Mouse (Mus musculus) adrenal gland, adult 2 months (tissue): ENCODE measurements around the gene Galnt12. TPM values are rescaled to one million over a fixed set of nuclear protein-coding genes. Genes with fewer than 3 reads are reported as not detected.

Source experiments
- DNase-seq: peaks from one replicate; pipeline ENCODE4 v3.0.0; 2021
- polyA plus RNA-seq: library from polyadenylated mRNA; depleted of rRNA; stranded (reverse); fragments of >200 nt; gene quantifications from 2 replicates; pipeline ENCODE4 v1.2.3, GENCODE M21; 2012
- total RNA-seq, 2 experiments: library from RNA; stranded (reverse); gene quantifications; 2 replicates each; pipeline ENCODE4 v1.2.3; 2021

The Galnt12 gene
- total and polyA plus RNA-seq, 3 experiments, result 0.40 to 1.9 (median 1.0) TPM

DNA sequence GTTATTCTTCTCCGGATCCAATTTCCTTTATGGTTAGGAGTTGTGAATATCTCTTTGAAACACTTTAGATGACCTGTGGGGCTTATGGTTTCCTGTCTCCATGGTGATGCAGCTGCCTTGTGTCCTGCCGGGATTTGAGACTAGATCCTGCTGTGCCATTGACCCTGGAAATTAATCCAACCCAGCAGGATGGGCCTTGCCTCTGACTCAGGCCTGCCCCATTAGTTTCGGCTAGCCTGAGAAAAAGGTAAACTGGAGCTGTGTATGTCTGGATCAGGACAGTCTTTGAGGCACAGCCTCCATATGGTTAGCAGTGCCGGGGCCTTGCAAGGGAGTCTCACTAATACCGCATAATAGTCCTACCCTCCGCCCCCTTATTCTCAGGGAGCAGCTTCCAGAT lies 1.9 kb downstream of the Galnt12 start:
- DNase-seq, result no peak

DNA sequence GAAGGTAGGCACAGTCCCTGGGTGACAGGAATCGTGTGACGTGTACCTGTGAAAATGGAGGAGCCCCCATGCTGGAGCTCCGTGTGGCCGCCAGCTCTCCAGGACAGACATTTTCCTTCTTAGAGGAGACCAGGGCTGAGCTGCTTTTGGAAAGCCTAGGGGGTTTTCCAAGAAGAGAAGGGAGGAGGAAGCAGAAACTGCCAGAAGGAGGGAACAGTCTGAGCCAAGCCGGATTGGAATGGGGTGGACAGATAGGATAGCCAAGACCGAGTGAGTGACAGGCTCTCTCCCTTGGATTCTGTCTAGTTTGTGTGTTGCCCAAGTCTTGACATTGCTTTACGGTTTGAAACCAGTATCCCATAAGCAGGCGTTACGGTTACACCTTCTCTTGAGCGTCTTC lies 11.9 kb downstream of the Galnt12 start:
- DNase-seq, result no peak

DNA sequence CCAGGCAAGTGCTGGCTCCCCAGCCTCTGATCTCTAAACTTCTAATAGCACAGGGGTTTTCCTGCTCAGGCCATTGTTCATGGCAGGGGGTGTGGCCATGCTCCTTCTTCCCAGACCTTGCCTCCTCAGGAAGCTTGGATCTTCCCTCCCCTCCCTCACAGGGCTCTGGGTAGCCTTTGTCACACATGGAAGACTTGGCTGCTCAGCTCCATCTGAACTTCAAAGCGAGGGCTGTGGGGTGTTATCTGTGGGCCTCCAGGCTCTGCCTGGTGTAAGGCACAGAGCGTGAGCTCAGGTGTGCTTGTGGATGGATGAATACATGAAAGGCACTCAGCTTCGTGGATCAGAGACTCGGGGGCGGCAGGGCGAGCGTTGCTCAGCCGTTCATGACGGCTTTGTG lies 20.2 kb downstream of the Galnt12 start:
- DNase-seq, result no peak

DNA sequence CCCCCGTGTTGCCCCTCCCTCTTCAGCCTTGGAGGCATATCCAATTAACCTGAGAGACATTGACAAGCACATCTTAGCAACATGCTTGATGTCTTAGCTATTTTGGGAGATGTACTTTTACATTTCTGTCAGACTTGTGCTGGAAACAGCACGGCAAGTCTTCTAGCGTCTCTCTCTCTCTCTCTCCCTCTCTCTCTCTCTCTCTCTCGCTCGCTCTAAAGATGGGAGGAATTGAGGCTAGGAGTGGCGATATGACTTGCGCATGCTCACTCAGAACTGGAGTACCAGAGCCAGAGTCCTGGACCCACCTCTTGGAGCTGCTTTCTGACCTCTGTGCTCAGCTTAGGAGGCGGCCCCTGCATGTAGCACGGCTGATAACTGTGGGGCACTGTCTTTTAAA lies 20.9 kb downstream of the Galnt12 start:
- no peak for DNase-seq

DNA sequence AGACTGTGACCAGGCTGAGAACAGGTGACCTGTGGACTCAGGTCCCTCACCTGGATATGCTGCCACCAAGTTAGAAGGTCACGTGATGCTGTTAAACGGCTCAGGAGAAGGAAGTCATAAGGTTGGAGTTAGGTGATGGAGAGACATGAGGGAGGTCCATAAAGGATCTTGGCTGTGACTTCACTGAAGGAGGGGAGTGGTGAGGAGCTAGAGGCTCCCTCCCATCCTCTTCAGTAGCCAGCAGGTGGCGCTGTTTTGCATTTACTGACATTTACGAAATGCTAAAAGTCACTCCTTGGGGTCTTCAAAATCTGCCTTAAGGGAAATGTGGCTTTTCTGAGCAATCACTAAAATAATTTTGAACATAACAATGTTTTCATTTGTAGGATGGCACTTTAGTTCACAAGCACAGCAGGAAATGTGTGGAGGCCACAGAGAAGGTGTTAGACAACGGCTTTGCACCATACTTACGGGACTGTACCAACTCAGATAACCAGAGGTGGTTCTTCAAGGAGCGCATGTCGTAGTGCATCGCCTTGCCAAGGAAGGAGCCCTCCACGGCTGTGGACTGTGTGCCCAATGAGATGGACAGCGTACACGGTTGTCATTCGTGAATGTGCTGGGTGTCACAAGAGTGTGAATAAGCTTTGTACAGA lies 30.5 kb downstream of the Galnt12 start:
- DNase-seq, result no peak

DNA sequence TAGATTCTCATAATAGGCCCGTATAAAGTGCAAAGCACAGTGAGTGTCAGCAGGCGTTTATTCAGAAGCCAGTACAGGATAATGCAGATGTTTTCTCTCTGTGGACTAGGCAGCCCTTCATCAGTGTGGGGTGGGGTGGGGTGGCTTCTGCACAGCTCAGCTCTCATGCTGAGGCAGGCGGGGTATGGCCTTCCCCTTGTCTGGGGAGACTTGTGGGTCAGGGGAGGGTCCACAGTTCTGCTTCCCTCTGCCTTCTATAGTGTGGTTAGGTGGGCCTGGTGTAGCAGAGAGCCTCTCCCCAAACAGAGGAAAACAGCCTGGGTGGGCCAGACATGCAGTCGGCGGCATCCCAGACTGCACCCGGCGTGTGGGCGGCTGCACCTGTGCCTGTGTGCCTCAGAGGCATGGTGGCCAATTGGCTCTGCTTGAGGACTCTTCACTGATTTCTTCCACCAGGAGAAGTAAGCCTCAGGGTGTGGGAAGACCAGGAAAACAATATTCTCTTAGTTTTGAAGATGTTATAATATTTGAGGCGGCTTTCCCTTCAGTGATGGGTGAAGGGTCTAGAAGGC lies 32.5 kb downstream of the Galnt12 start:
- DNase-seq, result no peak

DNA sequence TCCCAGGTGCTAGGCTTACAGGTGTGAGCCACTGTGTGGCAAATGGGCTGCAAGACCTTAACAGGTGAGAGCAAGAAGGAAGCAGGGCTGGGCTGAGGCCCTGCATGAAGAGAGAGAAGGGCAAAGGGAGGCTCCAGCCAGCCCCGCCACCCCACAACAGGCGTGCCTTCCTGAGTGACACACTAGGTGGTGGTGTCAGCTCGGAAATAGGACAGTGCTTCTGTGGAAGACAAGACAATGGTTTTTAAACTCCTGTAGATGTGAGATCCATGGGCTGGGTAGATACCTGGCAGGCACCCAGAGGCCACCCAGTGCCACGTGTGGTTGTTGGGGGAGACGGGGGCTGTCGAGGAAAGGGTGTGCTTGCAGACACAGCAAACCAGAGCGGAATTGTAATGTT lies 36.8 kb downstream of the Galnt12 start:
- peak; percentile 37 for DNase-seq

DNA sequence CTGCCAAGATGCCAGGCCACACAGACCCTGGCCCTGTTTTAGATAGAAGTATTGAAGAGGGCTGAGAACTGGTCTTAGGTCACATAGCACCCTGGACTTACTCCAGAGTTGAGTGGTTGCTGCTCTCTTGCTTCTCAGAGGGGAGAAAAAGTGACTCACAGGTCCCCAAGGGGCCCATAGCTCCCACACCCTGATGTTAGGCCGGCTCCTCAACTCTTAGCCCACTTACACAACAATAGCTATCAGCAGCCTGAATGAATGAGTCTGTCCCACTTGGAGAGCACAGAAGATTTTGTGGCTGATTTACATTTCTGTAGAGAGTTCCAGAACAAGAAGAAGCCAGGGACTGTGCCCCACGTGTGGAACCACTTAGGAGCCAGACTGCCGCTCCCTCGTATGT lies 37.9 kb downstream of the Galnt12 start:
- no peak for DNase-seq

DNA sequence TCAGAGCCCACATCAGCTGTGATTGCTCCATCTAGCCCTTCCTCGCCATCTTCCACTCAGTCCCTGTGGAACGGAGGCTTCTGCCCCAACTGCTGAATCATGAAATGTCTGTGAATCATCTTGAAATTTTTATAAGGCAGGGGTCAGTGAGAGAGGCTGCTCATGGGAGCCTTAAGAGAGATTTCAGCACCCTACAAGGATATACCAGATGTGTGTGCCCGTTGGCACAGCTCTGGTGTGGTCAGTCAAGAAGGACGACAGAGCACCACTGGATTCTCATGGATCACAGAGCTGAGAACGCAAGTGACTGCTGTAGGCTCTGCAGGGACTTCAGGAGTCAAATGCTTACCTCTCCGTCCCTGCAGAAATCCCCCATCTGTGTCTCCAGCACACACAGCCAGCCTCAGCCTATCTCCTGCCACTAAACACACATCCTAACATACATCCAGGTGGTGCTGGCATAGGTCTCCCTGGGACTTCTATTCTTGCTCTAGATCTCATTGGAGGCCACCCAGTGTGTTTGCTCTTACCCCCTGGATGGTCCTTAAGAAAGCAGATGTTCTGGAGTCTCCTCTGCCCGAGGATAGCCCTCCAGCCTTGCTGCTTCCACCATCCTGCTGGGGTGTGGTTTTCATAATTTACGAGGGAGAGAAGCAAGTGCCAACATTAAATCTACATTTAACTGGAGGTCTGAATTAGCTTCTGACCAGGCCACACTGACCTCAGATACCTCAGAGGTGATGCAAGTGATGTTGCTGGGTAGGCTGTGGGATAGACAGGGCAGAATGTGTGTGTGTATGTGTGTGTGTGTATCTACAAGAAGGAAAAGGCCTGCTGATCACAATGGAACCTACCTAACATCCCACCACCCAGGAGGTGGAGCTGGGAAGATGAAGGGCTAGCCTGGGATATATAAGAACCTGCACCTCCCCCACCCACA lies 38.7 kb downstream of the Galnt12 start:
- no peak for DNase-seq

DNA sequence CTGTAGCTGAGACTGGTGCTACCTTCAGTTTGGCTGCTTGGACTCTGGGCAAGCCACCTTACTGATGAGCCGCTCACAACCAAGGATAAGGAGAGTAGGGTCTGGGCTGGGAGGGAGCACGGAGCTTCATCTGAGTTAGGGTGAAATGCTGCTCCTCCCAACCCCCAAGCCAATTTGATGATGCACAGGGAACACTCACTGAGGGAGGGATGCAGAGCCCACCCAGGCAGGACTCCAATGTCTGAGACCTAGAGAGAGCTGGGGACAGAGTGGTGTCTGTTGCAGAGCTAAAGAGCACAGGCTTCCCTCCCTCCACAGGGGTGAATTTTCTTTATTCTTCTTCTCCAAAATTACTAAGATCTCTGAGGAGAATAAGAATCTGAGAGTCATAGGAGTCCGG lies 40.2 kb downstream of the Galnt12 start:
- DNase-seq, result no peak

DNA sequence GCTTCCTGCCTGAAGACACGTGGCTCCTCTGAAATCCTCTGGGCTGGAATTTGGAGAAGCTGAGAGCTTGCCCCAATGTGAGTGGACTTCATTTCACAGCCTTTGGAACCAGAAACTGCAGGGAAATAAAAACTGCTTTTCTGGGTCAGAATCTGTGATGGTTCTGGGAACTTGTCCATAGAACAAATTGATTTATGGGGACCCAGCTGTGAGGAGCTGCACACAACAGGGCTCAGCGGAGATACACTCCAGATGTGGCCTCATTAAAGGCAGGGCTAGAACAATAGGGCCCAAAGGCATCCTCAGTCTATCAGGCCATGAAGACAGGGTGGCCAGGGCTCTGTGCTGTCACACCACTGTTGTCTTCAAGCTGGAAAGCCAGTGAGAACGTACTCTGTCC lies 40.7 kb downstream of the Galnt12 start:
- no peak for DNase-seq

DNA sequence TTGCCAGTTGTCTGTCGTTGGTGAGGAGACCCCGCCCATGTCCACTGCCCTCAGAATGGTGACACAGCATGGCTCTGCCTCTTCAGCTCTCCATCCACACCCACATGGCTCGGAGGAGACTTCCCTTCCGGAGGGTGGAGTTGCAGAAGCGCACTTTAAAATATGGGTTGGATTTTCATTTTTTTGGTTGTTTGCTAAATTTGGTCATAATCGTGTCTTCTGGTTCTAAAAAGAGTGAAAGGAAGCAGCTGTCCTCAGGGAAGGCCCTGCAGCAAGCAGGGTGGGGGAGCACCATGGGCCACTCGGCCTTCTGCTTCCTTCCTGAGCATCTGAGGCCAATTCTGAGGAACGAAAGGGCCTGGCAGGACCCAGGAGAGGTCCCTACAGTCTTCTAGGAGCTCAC lies 45.0 kb downstream of the Galnt12 start:
- peak; percentile 55 for DNase-seq

DNA sequence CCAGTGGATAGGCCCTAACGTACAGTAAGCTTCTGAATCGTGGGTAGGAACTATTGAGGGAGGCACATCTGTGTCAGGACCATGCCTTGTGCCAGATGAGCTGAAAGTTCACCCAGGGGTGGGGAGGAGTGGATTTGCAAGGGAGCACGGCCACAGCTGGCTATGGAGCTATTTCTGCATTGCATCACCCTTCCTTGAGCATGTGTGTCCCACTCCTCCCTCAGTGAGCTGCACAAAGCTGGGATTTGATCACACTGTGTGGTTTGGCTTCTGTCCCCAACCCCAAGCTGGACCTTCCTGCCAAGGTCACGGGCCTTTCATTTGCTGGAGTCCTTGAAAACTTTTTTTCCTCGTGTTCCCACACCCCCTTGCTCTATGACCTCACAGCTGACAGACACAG lies 45.8 kb downstream of the Galnt12 start:
- DNase-seq, result peak; percentile 61

DNA sequence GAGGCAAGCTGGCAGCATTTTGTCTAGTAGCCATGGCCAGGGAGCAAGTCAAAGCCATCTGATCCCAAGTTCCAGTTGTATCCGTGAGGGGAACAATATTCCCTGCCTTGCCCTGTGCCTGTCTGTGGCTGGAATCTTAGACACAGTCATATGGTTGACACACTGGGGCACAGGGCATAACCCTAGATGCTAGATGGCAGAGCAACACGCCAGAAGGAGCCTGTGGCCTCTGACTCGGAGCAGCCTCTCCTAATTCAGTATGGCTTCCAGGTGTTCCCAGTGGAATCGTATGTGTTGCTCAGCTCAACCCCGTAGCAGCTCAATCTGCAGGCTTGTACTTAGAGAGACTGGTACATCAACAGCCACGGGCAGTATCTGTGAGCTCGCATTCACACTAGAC lies 46.7 kb downstream of the Galnt12 start:
- no peak for DNase-seq

DNA sequence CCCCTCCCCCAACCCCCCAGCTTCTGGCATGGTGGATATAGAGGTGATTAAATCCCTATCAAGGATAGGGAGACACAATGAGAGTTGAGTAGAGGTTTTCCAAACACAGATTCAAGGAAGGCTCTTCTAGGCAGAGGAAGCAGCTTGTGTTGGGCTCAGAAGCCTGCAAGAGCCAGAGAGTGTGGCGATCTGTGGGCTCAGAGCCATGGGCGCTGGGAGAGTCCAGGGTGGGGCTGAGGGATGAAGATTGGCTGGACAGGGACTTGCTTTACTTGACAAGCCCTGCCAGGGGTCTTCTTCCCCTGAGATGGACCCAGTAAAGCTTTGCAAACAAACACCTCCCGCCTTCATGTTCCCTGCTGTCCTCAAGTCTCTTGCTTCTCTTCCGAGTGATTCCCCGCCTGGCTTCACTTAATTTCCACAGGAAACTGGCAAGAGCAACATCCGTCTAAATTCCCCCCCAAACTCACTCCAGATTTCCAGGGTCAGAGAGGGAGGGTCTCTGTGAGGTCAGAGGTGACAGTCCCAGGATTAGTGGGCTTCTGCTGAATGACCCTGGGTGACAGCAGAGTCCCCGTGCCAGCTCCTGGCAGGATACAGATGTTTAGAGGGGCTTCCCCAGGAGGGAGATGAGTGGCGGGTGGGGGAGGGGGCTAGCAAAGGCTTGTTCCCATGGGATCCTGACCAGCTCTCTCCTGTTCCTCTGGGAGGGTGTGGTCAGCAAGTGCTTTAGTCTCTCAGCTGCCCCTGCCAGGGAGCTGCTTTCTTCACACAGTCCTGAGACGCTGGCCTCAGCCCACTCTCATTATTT lies 47.5 kb downstream of the Galnt12 start:
- DNase-seq, result peak; percentile 68

DNA sequence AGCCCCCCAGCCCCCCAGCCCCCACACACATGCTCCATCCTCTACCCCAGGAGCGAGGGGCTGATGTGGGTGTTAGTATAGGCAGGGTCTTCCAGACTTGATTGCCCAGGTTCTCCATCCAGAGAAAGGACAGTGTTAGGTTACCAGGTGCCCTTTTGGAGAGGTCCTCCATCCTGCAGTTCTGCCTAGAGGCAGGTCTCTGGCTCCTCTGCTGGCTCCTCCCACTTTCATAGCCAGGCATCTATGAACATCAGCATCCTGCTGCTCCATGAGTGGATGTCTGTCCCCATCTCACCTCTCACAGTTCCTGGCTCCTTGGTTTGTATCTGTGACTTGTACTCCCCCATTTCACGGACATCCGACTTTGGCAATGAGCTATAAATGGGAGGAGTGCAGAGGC lies 48.6 kb downstream of the Galnt12 start:
- DNase-seq, result no peak

DNA sequence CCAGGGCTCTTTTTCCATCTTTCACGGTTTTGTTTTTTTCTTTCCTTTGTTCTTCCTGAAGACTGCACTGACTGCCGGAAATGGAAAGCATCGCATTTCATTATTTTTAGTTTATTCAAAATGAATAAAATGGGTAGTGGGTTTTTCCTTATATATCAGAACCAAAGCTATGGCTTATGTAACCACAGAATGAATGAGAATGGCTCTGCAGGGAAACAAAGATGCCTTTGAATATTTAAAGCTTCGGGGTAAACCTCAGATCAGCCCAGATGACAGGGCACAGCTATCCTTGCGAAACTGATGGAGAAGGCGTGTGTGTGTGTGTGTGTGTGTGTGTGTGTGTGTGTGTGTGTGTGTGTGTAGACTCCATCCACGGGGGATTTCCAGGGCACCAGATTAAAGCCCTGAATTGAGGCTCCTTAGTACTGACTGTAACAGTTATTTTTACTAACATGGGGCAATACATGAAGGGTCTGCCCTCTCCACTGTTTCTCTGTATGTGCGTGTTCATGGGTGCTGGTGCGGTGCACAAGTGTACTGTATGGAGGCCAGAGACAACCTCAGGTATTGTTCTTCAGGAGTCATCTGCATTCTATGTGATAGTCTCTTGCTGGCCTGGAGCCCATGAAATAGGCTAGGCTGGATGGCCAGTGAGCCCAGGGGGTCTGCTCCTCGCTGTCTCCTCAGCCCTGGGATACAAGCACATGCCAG lies 49.9 kb downstream of the Galnt12 start:
- DNase-seq, result no peak

DNA sequence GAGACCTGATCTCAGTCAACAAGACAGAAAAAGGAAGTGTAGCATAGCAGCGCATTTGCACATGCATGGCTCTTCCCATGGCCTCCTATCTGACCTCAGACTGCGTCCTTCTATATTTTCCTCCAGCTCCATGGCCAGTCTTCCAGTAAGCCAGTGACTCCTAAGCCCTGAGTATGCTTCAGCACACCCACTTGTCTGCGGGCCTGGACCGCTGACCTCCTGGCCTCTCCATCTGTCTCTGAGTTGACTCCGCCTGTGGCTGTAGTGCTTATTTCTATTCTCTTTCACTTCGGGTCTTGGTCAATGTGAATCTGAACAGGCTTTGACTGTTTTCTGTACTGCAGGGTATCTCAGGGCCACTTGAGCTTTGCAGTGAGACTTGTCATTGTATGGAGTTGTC lies 52.1 kb downstream of the Galnt12 start:
- no peak for DNase-seq

DNA sequence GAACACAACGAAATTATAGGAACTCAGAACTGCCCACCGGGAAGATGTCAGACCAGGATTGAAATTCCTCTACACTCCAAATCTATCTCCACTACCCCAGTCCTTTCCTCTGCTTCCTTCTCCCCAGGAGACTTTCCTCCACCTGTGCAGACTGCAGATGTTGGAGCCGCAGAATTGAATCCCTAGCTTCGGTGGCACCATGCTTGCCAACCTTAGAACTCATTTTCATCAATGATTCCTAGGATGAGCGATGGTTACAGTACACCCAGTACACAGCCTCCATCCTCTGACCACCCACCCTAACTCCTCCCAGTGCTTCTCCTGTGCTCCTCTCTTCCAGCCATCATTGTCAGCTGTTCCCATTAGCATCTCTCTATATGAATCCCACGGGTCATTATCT lies 53.6 kb downstream of the Galnt12 start:
- no peak for DNase-seq

DNA sequence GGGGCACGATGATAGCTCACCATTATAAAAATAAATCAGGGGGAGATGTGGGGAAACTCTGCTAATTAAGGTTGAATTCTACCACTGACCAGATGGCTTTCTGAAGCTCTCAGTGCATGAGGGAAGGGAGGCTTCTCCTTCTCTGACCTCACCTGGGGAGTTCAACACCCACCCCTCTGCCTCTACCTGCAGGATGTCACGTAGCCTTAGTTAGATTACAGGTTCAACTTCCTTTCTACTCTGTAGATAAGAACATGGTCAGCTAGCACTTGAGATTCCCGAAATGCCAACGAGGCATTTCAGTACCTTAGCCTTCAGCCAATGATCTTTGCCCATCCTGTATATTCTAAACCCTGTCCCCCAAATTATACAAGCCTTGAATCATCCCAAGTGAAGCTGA lies 54.9 kb downstream of the Galnt12 start:
- DNase-seq, result no peak

DNA sequence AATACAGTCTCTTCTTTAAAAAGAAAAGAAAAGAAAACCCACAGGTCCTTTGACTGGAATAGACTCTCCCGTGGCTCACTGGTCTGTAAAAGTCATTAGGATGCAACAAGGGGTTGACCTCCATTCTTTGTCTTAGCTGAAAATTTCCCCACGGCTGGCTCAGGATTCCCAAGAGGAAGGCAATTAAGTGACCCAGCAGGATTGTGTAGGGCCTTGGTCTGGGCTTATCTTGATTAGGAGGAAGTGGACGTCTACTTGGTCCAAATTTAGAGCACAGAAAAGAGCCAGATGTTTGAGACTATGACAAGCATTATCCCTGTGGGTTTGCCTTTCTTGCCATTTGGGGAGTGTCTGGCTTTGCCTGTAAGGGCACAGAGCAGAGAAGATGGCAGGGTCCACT lies 58.3 kb downstream of the Galnt12 start:
- DNase-seq, result no peak

DNA sequence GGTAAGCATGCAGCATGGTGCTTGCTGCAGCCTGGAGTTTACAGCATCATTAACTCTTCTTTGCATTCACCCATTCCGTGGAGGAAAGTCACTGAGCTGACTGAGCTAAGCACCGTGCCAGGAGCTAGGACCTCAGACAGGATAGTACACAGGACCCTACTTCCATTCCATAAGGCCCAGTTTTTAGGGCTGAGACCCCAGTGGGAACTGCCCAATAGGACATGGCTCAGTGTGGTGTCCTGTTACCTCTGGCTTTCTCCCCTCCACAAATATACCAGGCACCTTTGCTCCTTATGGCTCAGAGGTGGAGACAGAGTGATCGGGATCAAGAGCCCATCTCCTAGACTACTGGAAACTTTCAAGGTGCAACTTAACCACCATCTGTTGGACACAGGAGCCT lies 59.1 kb downstream of the Galnt12 start:
- no peak for DNase-seq
